Mouse (Mus musculus): ENCODE data around the gene Blvra. TPM values are rescaled to one million over a fixed set of nuclear protein-coding genes. Genes with fewer than 3 reads are reported as not detected.
"Not testable (repeated sequence)": the region's sequence is repeated elsewhere in the genome, so short reads cannot be mapped to it uniquely, and the experiment has no call there.

The Blvra gene
- total and polyA plus RNA-seq, 2 experiments from 2014 or later = 9.4 to 29.4 TPM

GRCm38 (mm10) chr2:127086235-127086634, 15.8 kb downstream of the Blvra start:
- DNase-seq (ENCODE audit: low spot score) = no peak
- H3K27me3 ChIP-seq (ENCODE audit: insufficient read depth, low read length) = no peaks in the 10 kb centered on the region
- H3K9me3 ChIP-seq (ENCODE audit: low read length) = no peaks in the 10 kb centered on the region
- TF ChIP-seq CTCF (IDR thresholded peaks at IDR 0.05) = no peak
- H3K27ac ChIP-seq (ENCODE audit: low read depth, low read length) = no peak overlapping the region
- 91% methylated on average over 5 of the region's 5 CpGs for WGBS
- no peak overlapping the region for H3K4me2 ChIP-seq (ENCODE audit: low read depth, low read length, poor library complexity, severe bottlenecking)
- H3K9ac ChIP-seq (replicated peaks; ENCODE audit: low read length, poor library complexity, severe bottlenecking) = no peak overlapping the region
- ATAC-seq (ENCODE audit: low FRiP score) = no peak
- no peaks in the 10 kb centered on the region for H3K36me3 ChIP-seq (ENCODE audit: insufficient read depth, low read length)
- H3K4me3 ChIP-seq (ENCODE audit: low read depth, low read length) = no peak overlapping the region
- H3K4me1 ChIP-seq (ENCODE audit: insufficient read depth, low read length) = no peaks in the 10 kb centered on the region

- not testable (repeated sequence) for H3K27ac ChIP-seq (ENCODE audit: low read depth, low read length); H3K9me3 ChIP-seq (ENCODE audit: low read length); ATAC-seq (ENCODE audit: low FRiP score); H3K27me3 ChIP-seq (ENCODE audit: insufficient read depth, low read length); H3K9ac ChIP-seq (replicated peaks; ENCODE audit: low read length, poor library complexity, severe bottlenecking); H3K4me3 ChIP-seq (ENCODE audit: low read depth, low read length); DNase-seq (ENCODE audit: low spot score); H3K4me1 ChIP-seq (ENCODE audit: insufficient read depth, low read length); H3K36me3 ChIP-seq (ENCODE audit: insufficient read depth, low read length); H3K4me2 ChIP-seq (ENCODE audit: low read depth, low read length, poor library complexity, severe bottlenecking)
Measured at GRCm38 (mm10) chr2:127090151-127090550, 19.7 kb downstream of the Blvra start.

- no peak for DNase-seq (ENCODE audit: low spot score)
- H3K36me3 ChIP-seq (ENCODE audit: insufficient read depth, low read length) = 0 out of 2 replicates have a peak, but pooled peaks cover 3% of the 10 kb centered on the region
- H3K9ac ChIP-seq (replicated peaks; ENCODE audit: low read length, poor library complexity, severe bottlenecking) = no peak overlapping the region
- no peak for ATAC-seq (ENCODE audit: low FRiP score)
- WGBS = 75% methylated on average over 8 of the region's 8 CpGs
- no peaks in the 10 kb centered on the region for H3K4me1 ChIP-seq (ENCODE audit: insufficient read depth, low read length)
- H3K4me2 ChIP-seq (ENCODE audit: low read depth, low read length, poor library complexity, severe bottlenecking) = no peak overlapping the region
- no peak for TF ChIP-seq CTCF (IDR thresholded peaks at IDR 0.05)
- no peak overlapping the region for H3K27ac ChIP-seq (ENCODE audit: low read depth, low read length)
- H3K9me3 ChIP-seq (ENCODE audit: low read length) = no peaks in the 10 kb centered on the region
- no peaks in the 10 kb centered on the region for H3K27me3 ChIP-seq (ENCODE audit: insufficient read depth, low read length)
- no peak overlapping the region for H3K4me3 ChIP-seq (ENCODE audit: low read depth, low read length)
Measured at GRCm38 (mm10) chr2:127092000-127092399, 21.5 kb downstream of the Blvra start.

- DNase-seq (ENCODE audit: low spot score) = no peak
- no peak overlapping the region for H3K4me2 ChIP-seq (ENCODE audit: low read depth, low read length, poor library complexity, severe bottlenecking)
- H3K4me1 ChIP-seq (ENCODE audit: insufficient read depth, low read length) = no peaks in the 10 kb centered on the region
- H3K4me3 ChIP-seq (ENCODE audit: low read depth, low read length) = no peak overlapping the region
- TF ChIP-seq CTCF (IDR thresholded peaks at IDR 0.05) = no peak
- H3K9me3 ChIP-seq (ENCODE audit: low read length) = no peaks in the 10 kb centered on the region
- no peaks in the 10 kb centered on the region for H3K27me3 ChIP-seq (ENCODE audit: insufficient read depth, low read length)
- H3K36me3 ChIP-seq (ENCODE audit: insufficient read depth, low read length) = peaks cover 11% of the 10 kb centered on the region
- WGBS = 96% methylated on average over 4 of the region's 4 CpGs
- H3K27ac ChIP-seq (ENCODE audit: low read depth, low read length) = no peak overlapping the region
- ATAC-seq (ENCODE audit: low FRiP score) = no peak
- H3K9ac ChIP-seq (replicated peaks; ENCODE audit: low read length, poor library complexity, severe bottlenecking) = no peak overlapping the region
Measured at GRCm38 (mm10) chr2:127108986-127109385, 38.5 kb downstream of the Blvra start.

- 89% methylated on average over 8 of the region's 8 CpGs for WGBS
- ATAC-seq (ENCODE audit: low FRiP score) (no peak), DNase-seq (ENCODE audit: low spot score) (peak; percentile 5)
- Histone ChIP-seq H3K36me3 (ENCODE audit: insufficient read depth, low read length) (no peaks in the 10 kb centered on the region), H3K4me1 (ENCODE audit: insufficient read depth, low read length) (no peaks in the 10 kb centered on the region), H3K4me3 (ENCODE audit: low read depth, low read length) (no peak overlapping the region), H3K9me3 (ENCODE audit: low read length) (no peaks in the 10 kb centered on the region), H3K27ac (ENCODE audit: low read depth, low read length) (no peak overlapping the region), H3K9ac (replicated peaks; ENCODE audit: low read length, poor library complexity, severe bottlenecking) (no peak overlapping the region), H3K27me3 (ENCODE audit: insufficient read depth, low read length) (no peaks in the 10 kb centered on the region), H3K4me2 (ENCODE audit: low read depth, low read length, poor library complexity, severe bottlenecking) (no peak overlapping the region)
- TF ChIP-seq CTCF (IDR thresholded peaks at IDR 0.05) = no peak
Measured at GRCm38 (mm10) chr2:127121591-127122235, 51.2 kb downstream of the Blvra start.

- H3K27ac ChIP-seq (ENCODE audit: low read depth, low read length) = no peak overlapping the region
- DNase-seq (ENCODE audit: low spot score) = no peak
- no peaks in the 10 kb centered on the region for H3K9me3 ChIP-seq (ENCODE audit: low read length)
- no peak overlapping the region for H3K9ac ChIP-seq (replicated peaks; ENCODE audit: low read length, poor library complexity, severe bottlenecking)
- no peaks in the 10 kb centered on the region for H3K36me3 ChIP-seq (ENCODE audit: insufficient read depth, low read length)
- no peak for TF ChIP-seq CTCF (IDR thresholded peaks at IDR 0.05)
- H3K27me3 ChIP-seq (ENCODE audit: insufficient read depth, low read length) = no peaks in the 10 kb centered on the region
- no peak overlapping the region for H3K4me3 ChIP-seq (ENCODE audit: low read depth, low read length)
- ATAC-seq (ENCODE audit: low FRiP score) = no peak
- 81% methylated on average over 5 of the region's 5 CpGs for WGBS
- no peak overlapping the region for H3K4me2 ChIP-seq (ENCODE audit: low read depth, low read length, poor library complexity, severe bottlenecking)
- H3K4me1 ChIP-seq (ENCODE audit: insufficient read depth, low read length) = no peaks in the 10 kb centered on the region
Measured at GRCm38 (mm10) chr2:127128926-127129325, 58.5 kb downstream of the Blvra start.

Measured in midbrain, postnatal 0 days (tissue).